Mouse (Mus musculus) spleen, adult 2 months (tissue): ENCODE measurements around the gene Bmp8b.

Experiments
- CTCF ChIP-seq: fragments of 200-500 bp; IDR thresholded peaks from 2 replicates; pipeline ENCODE4 v1.5.1; 2011; ENCODE audit warnings: mild to moderate bottlenecking, inconsistent platforms; ENCODE audit not compliant: insufficient read depth, insufficient read length, insufficient replicate concordance; ENCODE audit errors: extremely low read depth
- POLR2A ChIP-seq: fragments of 200-500 bp; IDR thresholded peaks from 2 replicates; pipeline ENCODE4 v1.6.1; 2011; ENCODE audit warnings: low read depth, low read length, inconsistent platforms

- TF ChIP-seq POLR2A, result no peak
- no peak for TF ChIP-seq CTCF
Observed at GRCm38 (mm10) chr4:123162305-123162917, 57.4 kb downstream of the Bmp8b start.
